Mouse (Mus musculus) cerebellum, postnatal 10 days (tissue): Measurements from ENCODE around the gene Tusc2.
A peak's percentile ranks its signal among the peaks of the same experiment; 100 is the strongest.

Experiments used
- DNase-seq, 2 experiments: peaks; one replicate each; pipeline ENCODE4 v3.0.0; 2021; ENCODE audit warnings: mixed read lengths in 2 of 2

Tusc2 gene

DNA sequence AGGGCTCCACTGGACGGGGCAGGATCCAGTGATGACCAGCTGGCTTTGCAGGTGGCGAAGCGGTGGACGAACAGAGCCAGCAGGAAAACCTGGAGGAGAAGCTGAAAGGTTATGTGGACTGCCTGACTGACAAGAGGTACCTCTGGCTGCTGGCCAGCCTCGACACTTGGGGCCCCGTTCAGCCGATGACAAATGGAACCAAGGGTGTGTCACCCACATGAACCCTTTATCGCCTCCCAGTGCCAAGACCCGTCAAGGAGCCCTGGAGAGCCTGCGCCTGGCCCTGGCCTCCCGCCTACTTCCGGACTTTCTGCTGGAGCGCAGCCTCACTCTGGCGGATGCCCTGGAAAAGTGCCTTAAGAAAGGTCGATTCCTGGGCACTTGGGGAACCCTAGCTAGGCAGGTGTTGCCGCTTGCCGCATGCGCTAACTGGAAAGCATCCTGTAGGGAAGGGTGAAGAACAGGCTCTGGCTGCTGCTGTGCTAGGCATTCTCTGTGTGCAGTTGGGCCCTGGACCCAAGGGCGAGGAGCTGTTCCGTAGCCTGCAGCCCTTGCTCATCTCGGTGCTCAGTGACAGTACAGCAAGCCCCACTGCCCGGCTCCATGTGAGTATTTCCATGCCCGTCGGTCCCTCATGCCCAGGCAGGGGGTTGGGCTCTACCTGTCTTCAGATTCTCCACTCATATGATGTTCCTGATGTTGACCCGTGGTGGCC is 27.2 kb downstream of the Tusc2 start:
- DNase-seq, result peak in 1 of 2 experiments; percentile 33

DNA sequence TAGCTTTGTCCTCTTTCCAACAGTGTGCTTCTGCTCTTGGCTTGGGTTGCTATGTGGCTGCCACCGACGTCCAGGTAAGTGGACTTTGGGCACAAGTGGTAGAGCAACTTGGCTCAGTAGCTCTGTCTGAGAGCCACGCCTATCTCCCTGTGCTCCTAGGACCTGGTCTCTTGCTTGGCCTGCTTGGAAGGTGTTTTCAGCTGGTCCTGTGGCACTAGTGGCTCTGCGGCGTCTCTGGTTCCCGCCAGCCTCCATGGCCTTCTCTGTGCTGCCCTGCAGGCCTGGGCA is 27.7 kb downstream of the Tusc2 start:
- DNase-seq, result no peak

DNA sequence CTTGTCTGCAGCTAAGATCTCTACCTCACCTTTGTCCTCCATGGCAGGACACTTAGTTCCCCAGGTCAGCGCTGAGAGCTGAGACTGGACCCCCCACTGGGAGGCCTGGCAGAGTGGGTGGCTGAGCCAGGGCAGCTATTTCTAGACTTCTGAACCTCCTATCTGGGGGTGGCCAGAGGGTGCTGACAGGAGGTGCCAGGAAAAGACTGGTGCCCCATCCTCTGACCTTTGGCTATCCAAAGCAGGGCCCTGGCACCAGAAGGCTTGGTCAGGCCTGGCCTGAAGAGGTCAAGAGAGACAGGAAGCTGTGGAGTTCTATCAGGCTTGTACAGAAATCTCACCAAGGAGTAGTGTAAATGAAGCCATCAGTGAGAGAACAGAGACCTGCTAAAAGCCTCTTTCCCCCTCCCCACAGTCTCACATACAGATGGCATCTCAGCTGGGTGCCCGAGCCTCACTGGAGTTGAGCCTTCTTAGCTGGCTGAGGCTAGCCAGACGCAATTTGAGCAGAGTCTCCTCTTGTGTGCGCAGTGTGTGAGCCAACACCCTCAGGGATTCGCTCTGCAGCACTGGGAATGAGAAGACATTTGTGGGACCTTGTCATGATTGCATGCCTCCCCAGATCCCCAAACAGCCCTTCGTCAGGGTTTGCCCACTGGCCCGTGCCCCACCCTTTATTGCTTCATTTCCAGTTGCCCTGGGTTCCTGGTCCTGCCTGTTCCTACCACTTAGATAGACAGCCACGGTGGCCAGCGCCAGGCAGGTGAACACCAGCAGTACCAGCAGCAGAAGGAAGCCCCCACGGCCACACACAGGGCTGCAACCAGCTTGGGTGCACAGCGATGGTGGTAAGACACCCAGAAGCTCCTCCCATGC is 30.3 kb downstream of the Tusc2 start:
- peak; percentile 90 to 94 for DNase-seq

DNA sequence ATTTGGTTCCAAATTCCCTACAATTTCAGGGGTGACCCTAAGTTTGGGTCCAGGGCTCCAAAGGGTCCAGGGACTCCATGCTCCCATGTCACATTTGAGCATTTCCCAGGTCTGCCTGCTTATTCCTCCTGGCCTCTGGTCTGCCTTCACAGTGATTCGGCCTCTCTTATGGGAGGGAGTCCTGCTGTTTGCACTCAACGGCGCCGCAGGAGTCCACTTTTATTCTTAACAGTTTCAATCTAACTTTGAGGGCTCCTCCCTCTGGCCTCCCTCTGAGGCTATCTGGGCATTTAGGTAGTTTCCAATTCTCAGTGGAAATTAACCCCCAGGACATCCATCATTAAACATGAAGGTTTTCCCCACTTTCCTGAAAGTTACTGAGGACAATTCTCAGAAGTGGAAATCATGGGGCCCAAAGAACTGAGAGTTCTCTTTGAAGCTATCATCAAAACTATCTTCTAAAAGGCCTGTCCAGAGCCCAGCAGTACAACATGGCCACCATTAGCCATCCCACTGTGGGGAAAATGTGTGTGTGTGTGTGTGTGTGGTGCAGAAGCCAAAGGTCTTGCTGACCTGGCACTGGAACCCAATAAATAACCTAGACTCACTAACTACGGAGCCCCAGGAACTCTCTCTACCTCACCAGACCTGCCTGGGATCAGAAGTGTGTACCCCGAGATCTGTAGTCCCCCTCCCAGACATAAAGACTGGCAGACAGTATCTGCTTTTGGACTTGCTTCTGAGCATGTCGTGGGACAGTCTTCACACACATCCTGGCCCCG is 31.4 kb downstream of the Tusc2 start:
- DNase-seq, result no peak

DNA sequence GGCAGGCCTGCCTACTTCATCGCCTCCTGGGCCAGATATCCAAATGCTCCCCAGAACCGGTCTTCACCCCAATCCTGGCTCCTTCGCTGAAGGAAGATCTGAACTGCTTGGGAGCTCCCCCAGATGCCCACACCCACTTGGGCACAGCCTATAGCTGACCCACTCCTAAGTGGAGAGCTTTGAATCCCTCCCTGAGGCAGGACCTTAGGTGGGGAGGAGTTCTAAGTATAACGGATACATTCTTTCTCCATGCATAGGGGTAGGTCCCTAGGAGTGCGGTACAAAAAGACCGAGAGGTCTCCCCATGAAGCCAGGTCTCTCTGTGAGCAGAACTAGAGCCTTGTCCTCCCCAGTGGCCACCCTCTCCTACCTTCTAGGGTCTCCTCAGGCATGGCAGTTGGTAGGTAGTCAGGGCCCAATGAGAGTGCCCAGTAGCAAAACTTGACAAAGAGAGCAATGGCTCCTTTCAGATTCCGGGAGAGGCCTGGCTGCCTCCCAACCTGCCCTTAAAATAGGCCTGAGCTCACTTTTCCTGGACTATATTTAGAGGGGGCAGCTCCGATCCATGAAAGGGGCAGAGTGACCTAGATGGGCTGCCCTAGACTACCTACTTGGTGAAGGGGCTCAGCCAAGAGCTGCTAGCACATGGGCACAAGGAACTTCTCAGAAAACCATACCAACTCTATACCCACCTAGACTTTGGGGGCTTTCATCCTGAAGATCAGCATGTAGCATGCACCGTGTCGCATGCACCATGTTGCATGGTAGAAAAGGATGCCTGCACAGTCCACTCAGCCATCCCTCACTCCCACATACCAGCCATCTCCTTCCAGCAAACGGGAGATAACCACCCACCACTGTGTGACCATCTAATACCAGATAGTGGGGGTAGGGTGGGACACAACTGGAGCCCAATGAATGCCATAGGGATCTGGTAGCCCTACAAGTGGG is 33.8 kb downstream of the Tusc2 start:
- DNase-seq, result no peak

DNA sequence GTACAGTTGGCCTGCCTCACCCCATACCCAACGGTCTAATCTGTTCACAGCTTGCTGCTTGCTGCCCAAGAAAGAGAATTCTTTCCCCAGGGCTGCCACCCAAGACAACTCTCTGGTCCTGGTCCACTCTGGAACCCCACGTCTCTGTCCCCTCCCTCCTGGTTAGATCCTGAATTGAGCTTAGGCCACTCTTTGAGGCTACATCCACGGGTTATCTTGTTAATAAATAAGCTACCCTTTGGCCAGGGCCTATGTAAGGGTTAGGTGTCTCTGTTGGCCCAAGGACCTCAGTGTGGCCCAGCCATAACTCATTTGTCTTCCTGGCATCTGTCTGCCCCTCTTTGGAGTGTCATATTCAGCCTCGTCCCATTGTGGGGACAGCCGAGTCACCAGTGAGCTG is 35.3 kb downstream of the Tusc2 start:
- no peak for DNase-seq

DNA sequence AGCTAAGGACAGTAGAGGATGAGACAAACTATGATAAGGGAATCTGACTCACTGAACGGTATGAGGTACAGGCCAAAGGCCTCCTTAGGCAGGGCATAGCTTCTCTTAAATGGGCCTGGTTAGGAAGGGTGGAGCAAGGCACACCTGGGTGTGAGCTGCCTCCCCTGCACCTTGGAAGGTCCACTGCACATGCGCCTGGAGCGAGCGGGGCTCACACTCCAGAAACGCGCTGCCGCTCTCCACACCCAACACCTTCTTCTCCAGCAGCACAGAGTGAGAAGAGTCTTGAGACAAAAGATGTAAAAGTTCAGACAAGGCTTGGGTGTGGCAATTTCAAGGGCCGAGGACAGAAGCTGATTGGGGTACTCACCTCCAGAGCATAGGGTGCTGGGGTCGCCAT is 36.4 kb downstream of the Tusc2 start:
- no peak for DNase-seq

DNA sequence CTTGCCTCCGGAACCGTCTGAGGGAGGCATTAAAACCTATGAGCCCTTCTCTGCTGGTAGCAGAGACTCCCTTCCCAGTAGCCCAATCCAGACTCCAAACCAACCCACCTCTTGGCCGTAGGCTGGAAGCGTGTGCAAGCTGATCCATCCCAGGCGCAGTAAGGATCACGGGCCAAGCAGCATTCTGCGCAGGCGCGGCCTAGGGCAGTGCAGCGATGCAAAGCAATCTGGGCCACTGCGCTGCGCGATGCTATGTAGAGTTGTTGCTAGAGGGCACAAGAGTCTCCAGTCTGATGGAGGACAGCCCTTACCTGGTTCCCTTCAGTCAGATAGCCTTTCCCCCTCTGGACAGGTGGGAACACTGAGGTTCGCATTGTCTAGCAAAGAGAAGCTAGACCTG is 36.8 kb downstream of the Tusc2 start:
- peak; percentile 73 to 74 for DNase-seq

DNA sequence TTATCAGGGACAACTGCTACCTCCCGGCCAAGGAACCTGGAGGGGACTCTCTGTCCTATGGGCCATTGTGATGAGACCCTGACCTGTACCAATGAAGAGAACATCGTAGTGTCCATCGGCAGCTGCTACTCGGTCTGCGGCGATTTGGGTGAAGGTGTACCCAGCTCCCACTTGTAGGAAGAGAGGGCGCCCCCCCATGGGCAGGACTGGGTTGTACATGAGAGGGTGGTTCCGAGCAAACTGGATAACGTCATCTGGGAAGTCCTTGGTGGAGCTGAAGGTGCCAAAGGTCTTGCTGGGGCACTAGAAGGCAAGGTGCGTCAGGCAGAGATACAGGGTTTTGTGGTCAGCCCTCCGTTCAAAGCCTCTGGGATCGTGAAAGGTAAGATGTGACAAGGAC is 37.7 kb downstream of the Tusc2 start:
- peak; percentile 42 to 63 for DNase-seq

DNA sequence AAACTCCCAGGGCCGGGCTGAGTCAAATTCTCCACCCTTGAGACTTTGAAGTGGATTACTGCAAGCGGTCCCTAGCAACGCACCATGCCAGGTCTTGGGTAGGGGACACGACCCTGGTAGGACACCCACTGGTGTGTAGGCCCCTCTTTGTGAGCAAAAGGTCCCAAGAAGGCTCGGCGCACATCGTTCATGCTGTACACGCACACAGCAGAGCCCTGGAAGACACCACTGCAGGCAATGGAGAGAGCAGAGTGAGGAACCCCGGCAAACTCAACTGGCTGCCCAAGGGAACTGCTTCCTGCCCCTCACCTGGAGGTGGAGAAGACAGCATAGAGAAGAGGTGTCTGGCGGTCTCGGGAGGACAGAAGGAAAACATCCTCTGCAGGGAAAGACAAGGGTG is 38.2 kb downstream of the Tusc2 start:
- DNase-seq, result no peak

DNA sequence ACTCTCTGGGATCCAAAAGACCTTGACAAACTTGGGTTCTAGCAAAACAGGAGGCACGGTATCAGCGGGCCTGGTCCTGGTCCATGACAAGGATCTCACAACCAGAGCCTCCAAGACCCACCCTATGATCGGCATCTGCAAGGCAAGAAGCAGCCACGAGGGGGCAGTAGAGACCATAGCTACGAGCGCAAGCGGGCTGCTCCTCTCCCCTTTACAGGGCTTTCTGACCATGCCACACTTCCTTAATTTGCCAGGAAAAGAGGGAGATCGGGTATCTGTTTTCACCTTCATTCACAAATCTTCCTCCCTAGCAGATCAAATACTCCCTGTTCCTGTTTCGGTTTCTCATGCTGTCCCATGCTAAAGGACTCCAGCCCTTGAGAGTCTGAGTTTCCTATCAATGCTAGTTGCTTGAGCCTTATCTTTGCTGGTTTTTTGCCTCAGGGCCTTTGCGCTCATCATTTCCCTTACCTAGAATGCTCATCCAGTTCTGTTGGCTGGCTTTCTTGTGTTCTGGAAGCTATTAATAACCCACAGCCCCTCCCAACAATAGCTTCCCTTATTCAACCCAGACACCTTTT is 39.1 kb downstream of the Tusc2 start:
- DNase-seq, result peak; percentile 98 to 100

DNA sequence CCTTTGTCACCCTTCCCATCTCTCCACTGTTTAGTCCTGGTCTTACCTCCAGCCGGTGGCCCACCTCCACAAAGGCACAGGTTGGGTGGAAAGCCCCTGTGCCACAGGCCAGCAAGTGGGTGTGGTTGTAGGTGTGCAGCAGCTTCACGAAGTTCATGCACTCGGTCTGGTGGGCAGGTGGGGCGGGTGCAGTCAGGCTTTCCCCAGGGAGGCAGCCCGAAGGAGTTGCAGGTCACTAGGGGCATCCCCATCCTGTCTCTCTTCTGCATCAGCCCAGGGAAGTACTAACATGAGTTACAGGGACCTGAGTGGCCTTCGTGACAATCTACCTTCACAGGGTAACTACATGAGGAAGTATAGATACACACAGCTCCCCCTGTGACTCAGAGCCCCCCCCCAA is 40.2 kb downstream of the Tusc2 start:
- no peak for DNase-seq

DNA sequence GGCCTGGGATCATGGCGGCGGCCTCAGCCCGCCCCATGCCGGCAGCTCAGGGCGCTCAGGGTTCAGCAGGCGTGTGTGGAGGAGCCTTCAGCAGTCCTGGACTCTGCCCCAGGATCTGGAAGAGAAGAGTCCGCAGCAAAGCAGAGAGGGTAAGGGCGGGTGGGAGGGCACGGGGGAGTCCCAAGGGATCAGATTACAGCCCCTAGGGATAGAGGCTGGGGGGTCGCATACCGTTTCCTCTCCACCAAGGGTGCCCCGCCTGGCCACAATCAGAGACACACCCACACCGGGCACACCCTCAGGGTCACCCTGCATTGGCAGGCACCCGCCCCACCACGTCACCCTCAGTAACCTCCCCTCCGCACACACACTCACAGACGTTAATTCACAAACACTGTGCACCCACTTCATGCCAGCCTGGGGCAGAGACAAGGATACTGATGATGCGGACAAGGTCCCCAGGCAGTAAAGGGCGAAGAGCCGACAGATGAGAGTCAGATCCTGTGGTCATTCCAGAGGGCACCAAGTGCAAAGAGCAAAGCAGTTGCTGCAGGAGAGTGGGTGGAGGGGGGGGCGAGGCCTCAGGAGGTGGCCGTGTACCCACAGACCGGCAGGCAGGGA is 42.1 kb downstream of the Tusc2 start:
- DNase-seq, result no peak

DNA sequence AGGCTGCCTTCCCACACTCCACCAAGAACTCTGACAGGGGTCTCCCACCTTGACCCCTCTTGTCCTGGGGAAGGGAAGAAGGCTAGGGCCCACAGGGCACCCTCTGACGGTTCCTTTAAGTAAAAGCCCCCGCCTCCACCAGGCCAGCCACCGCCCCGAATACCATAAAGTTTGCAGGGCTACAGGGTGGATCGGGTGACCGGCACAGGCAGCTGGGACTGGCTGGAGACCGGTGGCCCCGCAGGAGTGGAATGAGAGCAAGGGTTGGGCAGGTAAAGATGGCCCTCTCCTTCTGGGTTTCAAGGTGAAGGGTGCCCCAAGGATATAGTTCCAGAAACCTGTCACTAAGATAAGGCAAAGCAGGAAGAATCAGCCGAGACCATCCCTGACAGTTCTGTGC is 43.5 kb downstream of the Tusc2 start:
- DNase-seq, result no peak

DNA sequence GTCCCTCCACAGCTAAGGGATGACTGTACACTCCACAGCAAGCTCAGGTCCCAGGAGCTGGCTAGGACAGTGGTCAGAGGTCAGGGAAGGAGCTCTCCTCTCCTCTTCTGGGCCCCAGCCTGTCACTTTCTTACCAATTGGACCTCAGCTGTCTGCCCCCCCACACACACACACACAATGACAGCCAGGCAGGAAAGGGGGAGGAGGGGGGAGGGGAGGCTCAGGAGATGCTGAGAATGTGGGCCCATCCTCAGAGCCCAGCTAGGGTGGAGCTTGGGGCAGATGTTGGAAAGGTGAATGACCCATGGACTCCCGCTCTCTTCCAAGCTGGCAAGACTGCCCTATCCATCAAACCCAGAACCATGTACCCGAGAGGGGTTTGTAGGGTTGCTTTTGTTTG is 44.0 kb downstream of the Tusc2 start:
- no peak for DNase-seq

DNA sequence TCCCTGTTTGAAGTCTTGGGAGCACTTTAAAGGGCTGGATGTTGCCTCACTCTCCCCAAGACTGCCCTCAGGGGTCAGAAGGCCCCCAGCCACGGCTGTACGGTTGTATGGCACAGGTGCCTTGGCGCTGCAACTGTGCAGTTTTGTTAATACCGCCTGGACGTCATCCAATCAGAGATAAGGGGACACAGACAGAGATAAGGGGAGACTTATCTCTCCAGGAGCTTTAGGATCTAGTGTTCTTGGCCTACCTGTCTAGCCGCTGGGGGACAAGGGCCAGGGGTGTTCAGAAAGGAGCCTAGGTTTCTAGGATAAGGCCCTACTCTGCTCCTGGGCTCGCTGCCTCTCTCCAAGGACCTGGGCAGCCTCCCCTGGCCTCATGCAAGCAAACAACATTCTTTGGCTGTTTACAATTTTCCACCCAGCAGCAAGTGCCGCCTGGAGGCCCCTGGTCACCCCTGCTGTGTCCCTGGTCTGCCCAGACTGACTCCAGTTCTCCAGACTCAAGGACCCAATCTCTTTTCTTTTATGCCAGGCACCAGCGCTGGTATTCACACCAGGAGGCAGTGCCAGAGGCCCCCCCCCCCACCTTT is 44.7 kb downstream of the Tusc2 start:
- peak in 1 of 2 experiments; percentile 19 for DNase-seq

DNA sequence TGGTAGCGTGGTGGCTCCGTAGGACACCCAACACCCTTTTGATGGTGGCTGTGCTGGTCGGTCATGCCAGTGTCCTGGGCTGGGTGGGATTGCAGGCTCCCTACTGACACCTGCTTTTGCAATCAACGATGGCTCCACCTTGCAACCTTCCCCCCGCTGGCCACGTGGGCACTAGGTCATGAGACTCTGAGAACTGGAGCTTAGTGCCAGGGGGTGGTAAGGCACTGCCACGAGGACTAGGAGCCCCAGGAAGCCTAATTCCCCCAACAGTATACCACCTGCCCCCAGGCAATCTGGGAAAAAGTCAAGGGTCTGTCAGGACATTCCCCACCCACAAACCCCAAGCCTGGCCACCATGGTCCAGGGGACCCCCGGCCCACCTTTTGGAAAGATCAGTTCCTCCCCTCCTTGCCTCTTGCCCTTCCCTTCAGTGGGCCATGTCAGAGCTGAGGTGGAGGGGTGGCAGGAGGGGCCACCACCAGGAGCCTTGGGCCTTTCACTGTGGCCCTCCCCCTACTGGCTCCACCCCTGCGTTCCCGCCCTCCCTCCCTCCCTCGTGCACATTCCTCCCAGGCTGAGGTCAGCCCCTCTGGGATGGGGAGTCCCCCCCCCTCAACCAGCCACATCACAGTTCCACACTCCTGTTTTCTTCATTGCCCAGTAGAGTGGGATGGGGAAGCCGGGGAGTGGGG is 45.8 kb downstream of the Tusc2 start, which contains the start of gene Sema3b:
Sema3b (minus strand) TSS at position 489 of the 692 bp plus-strand sequence.
- DNase-seq, result no peak

DNA sequence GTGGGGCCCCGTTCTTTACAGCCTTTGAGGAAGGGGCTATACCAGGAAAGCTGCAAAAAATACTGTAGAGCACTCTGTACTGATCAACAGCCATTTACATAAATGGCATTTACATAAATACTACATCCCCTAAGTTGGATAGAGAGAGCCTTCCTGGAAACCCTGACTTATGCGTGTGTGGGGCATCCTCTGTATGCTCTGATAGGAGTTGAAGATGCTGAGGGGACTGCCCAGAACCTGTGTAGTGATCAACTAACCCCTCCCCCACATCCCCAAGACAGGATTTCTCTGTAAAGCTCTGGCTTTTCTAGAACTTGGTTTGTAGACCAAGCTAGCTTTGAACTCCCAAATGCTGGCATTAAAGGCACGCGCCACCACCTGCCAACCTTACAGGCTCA is 46.4 kb downstream of the Tusc2 start:
- DNase-seq, result no peak

DNA sequence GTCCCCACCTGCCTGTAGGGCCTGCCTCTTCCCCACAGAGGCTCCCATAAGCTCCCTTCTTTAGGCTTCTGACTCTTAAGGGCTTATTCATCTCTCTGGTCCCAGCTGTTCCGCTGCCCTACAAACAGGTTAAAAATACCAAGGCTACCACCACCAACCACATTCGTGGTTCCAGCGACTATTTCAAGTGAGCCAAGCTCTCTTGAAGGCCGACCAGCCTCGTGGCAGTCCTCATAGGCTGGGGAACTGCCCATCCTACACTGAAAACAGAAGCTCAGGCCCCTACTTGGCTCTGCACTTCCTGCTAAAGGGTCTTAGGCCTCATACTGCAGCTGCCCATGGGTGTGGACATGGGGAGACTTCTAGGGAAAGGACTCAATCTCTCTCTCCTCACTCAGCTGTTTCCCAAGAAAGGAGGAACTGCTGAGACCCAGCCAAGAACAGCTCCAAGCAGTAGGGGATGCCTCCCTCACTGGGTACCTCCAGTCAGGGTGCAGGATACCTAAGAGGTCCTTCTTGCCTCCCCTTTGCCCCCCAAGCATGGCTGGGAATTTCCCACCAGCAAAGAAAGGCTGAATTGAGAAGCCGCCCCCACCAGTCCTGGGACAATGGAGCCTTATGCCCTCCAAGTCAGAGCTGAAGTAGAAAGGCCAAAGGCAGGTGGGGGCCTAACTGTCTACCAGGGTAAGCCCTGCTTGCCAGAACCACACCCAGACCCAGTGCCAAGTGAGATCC is 48.6 kb downstream of the Tusc2 start:
- no peak for DNase-seq
